Mouse (Mus musculus) brown adipose tissue, adult 24 weeks (tissue): Measurements from ENCODE around the gene Slc24a2. TPM values are rescaled to one million over a fixed set of nuclear protein-coding genes. Genes with fewer than 3 reads are reported as not detected.

Source experiments
- H3K27ac ChIP-seq: fragments of 200-500 bp; replicated peaks from 2 replicates; pipeline ENCODE4 v1.5.1; 2012; ENCODE audit warnings: low read depth, mild to moderate bottlenecking, low read length
- H3K4me1 ChIP-seq: fragments of 200-500 bp; 2 replicates; pipeline ENCODE4 v1.6.1; 2012; ENCODE audit warnings: low read length, mixed read lengths; ENCODE audit not compliant: control insufficient read depth, insufficient read depth, insufficient read length
- H3K4me3 ChIP-seq: fragments of 200-500 bp; 2 replicates; pipeline ENCODE4 v1.5.1; 2012; ENCODE audit warnings: low read depth, mild to moderate bottlenecking, low read length, moderate library complexity; ENCODE audit not compliant: insufficient read depth
- polyA plus RNA-seq: library from polyadenylated mRNA; stranded (reverse); fragments of >200 nt; gene quantifications from 2 replicates; pipeline ENCODE4 v1.2.4, GENCODE M21; 2012; ENCODE audit not compliant: missing spikeins, insufficient read depth, insufficient read length

The Slc24a2 gene
- polyA plus RNA-seq, 1 experiment, result not detected

DNA sequence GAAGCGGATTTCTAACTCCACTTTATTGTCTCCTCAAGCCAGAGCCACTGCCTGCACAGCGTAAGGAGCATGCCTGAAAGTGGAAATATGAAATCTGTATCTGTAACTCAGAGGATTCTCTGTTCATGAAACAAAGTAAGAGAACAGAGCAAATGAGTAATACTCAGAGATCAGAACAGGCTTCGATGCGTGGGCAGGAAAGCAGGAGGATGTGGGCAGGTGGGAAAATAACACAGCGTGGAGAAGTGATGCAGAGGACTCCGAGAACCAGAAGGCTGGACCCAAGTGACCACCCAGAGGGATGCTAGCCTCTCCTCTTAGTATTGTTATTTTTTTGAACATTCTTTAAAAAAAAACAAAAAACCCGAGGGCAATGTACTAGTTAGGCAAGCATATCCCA lies 78.3 kb downstream of the Slc24a2 start:
- H3K27ac ChIP-seq, result no peak overlapping the region
- H3K4me1 ChIP-seq, result peaks cover 3% of the 10 kb centered on the region; the same call in 1 of the 2 replicates
- H3K4me3 ChIP-seq, result no peak overlapping the region

DNA sequence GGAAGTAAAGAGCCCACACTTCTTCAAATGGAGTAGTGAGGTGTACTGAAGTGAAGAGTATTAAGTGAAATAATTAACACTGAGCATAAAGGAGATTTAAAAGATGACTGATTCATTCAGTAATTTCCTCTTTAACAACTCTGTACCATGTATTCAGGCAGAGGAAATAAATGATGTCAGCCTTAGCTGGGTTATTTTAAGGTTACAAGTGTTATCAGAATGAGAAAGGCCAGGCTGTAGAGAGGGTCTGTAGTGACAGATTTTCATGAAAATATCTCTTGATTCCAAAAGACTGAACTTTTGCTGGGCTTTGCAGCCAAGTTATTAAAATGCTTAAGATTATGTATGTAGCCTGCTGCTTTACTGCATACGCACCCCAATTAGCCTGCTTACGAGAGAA lies 80.7 kb downstream of the Slc24a2 start:
- Histone ChIP-seq H3K4me1 (peaks cover 4% of the 10 kb centered on the region; the same call in 1 of the 2 replicates), H3K27ac (no peak overlapping the region), H3K4me3 (no peak overlapping the region)

DNA sequence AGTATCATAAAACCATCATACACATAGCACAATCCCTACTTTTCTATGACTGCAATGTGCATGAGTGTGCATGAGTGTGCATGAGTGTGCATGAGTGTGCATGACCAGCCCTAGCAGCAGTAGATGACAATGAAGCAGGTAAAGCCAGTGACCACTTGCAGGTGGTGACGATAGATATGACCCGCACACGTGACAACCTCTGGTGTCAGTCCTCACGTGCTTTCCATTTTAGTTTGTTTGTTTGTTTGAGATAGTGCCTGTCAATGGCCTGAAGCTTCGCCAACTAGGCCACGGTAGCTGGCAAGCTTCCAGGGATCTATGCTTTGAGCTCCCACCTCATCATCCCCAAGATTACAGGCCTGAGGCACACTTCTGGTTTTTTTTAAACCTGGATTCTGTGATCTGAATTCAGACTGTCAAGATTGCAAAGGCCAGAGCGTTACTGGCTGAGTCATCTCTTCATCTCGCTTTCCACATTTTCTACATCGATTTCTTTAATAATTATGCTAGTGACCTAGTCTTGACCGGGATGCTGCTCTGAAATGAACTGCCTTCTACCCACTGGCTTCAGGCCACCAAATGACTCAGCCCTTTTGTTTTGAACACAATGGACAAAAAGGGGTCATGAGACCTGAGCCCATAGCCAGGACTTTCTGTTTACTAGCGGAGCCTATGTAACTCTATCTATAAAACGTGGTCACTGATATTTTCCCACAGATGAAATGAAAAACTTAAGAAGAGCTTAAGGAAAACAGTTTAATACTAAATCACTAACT lies 88.5 kb downstream of the Slc24a2 start:
- Histone ChIP-seq H3K4me1 (peaks cover 10% of the 10 kb centered on the region; the same call in 1 of the 2 replicates), H3K27ac (0 out of 2 replicates have a peak overlapping the region, but pooled peaks have one; percentile 5), H3K4me3 (no peak overlapping the region)

DNA sequence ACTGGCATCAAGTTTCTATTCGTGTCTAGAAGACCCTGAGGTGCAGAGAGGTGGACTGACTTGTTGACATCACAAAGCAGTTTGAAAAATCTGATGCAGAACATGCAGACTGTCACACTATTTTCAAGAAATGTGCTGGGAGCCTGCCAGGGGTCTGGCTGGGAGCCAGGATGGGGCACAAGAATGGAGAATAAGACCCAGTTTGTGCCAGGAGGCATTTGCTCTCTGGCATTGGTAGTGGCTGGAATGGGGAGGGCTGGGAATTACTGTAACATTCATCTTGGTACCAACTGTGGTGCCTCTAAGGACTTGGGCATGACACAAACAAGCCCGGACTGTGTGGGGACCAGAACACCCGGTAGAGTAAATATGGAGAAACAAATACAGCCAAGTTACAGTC lies 89.4 kb downstream of the Slc24a2 start:
- no peak overlapping the region for H3K27ac ChIP-seq
- H3K4me3 ChIP-seq, result no peak overlapping the region
- peaks cover 9% of the 10 kb centered on the region; the same call in 1 of the 2 replicates for H3K4me1 ChIP-seq

DNA sequence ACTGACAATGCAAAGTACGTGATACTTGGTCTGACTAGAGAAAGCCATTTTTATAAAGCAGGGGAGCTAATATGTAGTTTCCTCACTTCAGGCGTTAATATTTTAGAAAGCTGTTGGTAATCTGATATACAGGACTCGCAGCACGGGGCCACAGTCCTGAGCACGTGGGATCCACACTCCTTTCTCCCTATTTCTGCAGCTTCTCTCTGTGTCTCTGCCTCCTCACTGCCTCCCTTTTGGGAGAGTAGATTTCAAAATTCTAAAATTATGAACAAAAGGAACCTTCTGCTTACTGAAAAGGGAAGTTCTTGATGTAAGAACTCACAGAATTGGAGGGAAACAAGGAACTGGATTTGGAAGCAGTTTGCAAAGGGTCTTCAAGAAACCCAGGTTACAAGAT lies 97.8 kb downstream of the Slc24a2 start:
- no peaks in the 10 kb centered on the region for H3K4me1 ChIP-seq
- no peak overlapping the region for H3K4me3 ChIP-seq
- H3K27ac ChIP-seq, result no peak overlapping the region

DNA sequence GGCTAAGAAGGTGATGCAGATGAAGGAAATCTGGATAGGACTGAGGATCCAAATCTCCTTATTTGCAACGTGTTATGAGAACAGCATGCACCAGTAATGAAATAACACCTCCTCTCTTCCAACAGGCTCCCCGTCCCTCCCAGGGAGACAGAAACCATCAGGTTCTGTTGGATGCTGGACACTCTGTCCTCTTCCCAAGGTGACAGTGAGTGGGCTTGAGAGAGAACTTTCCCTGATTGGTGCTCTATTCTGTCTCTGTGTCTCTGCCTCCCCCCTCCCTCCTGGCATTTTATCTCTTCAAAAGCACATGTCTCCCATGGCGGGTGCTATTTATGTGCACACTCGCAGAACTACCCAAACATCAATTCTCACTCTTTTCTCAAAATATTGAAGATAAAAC lies 103.5 kb downstream of the Slc24a2 start:
- H3K27ac ChIP-seq, result no peak overlapping the region
- no peak overlapping the region for H3K4me3 ChIP-seq
- H3K4me1 ChIP-seq, result no peaks in the 10 kb centered on the region

DNA sequence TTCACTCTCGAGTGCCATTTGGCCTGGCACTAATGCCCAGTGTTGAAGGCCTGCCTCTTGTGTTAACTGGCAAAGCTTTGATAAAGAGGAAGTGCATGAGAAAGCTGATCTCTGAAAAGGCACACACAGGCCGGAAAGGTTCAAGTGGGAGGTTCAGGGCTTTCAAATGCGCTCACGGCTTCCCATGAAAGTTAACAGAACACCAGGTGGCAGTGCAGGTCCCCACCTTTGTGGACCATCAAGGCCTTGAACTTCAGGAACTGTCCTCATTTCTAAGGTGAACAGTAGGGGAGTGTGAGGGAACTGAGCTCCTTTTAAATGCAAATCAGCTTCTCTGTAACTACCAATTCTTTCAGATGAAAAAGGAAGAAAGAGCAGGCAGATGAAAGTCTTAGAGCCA lies 110.5 kb downstream of the Slc24a2 start:
- H3K4me3 ChIP-seq, result no peak overlapping the region
- no peaks in the 10 kb centered on the region for H3K4me1 ChIP-seq

DNA sequence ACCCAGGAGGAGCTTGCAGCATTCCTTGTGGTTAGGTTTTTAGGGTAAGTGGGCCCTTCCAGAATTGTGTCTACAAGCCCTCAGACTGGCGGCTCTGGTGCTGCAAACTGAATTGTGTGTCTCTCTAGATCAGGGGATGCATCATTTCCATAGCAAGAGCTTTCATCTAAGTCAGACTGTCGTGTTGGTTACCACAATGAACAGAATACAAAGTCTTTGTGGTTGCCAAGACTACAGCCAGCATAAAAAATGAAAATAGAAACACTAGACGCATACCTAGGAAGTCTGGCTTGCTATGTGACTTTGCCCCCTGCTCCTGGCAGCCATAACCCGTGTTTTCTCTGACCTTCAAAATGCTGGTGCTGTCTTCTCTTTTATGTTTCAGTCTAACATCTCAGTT lies 114.6 kb downstream of the Slc24a2 start:
- no peak overlapping the region for H3K4me3 ChIP-seq
- H3K27ac ChIP-seq, result no peak overlapping the region
- no peaks in the 10 kb centered on the region for H3K4me1 ChIP-seq

More for the DNA sequence above, 110.5 kb downstream of the Slc24a2 start:
- H3K27ac ChIP-seq, result no peak overlapping the region

DNA sequence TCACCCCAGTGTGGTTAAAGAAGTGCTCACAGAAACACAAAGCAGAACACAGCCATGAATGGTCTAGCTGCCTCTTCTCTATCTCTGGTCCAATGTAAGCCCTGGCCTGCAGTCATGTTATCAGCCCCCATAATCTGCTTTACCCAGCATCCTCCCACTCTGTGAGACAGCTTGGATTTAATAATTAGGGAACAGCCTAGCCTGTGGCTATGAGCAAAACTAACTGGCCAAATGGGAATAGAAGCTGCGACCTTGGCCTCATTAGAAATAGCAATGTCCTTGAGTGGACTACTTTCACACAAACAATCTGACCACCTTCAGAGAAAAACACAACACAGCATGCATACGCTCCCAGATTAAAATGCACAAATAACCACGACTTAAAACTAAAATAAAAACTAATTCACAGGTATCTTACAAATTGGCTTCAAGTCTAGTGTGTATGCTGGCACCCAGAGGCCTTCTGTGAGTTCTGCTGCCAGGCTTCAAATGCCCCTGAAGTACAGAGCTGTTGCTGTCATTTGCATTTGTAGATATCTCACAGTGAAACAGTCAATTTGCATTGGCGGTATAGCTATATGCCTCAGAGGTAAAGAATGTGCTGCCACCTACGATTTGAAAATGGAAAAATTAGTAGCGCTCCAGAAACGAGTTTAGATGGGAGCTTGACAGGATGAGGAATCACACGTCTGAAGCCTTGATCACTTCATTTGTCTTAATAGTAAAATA lies 120.8 kb downstream of the Slc24a2 start:
- no peaks in the 10 kb centered on the region for H3K4me1 ChIP-seq
- no peak overlapping the region for H3K4me3 ChIP-seq
- no peak overlapping the region for H3K27ac ChIP-seq

DNA sequence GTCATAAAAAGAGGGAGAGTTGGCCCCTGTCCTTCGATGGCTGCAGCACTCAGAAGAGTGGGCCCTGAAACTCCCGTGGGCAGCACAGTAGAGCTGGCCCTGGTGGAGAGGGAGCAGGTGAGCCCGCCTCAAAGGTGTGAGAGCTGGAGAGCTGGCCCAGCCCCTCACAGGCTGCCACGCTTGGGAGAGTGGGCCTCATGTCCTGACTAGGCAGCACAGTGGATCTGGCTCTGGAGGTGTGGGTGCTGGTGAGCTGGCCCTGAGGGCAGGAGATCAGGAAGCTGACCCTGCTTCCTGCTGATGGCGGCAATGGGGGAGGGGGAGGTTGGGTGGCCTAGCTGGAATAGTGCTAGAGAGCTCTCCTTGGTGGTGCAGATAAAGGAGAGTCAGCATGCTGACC lies 129.3 kb downstream of the Slc24a2 start:
- H3K4me3 ChIP-seq, result no peak overlapping the region
- no peak overlapping the region for H3K27ac ChIP-seq
- no peaks in the 10 kb centered on the region for H3K4me1 ChIP-seq

DNA sequence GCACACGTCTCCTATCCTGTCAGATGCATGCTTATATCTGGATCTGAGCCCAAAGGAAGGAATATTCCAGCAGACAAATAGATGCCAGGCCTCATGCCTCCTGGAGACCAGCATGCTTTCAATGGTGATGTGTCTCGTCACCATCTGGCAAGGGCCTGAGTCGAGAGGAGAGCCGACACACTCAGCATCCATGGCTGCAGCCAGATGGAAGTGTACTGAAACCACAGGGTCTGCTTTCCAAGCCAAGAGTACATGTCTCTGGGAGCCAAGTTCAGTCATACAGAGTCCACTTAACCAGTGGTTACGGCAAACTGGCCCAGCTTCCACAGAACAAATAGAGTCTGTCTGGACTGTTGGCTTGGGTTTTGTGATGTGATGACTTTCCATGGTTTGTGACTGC lies 134.1 kb downstream of the Slc24a2 start:
- no peaks in the 10 kb centered on the region for H3K4me1 ChIP-seq
- H3K4me3 ChIP-seq, result no peak overlapping the region
- H3K27ac ChIP-seq, result no peak overlapping the region

DNA sequence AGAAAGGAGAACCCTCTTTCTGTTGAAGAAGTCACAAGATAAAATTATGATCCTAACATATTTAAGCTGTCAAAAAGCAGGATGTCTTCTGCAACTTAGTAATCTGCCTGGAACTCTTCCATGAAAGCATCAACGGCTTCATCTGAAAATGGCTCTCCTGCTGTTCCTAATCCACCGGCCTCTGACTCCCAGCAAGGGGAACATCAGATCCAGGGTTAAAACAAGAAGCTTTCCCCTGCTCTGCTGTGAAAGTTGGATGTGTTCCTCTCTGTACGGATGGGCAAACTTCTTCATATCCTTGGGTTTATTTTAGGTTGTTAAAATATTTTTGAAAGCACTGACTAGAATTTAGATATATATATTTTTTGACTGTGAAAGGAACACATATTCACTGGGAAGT lies 136.7 kb downstream of the Slc24a2 start:
- Histone ChIP-seq H3K4me3 (no peak overlapping the region), H3K4me1 (no peaks in the 10 kb centered on the region), H3K27ac (no peak overlapping the region)

DNA sequence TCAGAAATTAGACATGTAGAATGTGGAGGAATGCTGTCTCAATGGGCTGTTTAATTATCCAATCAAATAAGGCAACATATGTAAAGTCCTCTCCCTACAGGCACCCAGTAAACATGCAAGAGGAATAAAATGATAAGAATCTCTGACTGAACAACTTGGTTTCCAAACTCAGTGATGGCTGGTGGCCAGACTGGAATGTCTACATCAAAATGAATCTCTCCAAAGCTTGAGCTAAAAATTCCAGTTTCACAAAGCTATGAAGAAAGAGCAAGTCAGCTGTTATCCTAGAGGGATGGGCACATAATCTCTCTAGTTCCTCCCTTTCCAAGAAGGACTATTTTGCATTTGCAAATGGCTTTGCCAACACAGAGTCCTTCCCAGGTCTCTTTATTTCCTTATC lies 139.4 kb downstream of the Slc24a2 start:
- Histone ChIP-seq H3K4me3 (no peak overlapping the region), H3K4me1 (no peaks in the 10 kb centered on the region)

DNA sequence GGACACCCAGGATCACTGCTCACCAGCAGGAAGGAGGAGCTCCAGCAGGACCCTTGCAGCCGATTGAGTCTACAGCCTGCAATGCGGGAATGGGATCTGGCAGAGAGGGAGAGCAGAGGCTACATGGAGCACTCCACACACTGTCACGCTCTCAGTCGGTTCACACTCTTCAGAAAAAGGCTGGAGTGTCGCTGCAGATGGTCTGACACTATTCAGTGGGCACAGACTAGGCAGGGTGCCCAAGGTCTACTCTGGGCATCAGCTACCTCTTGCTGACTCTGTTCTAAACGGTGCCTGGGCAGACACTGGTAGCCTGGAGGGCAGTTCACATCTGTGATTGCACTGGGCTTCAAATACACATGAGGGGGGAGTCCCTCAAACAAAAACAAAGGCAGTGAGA lies 141.6 kb downstream of the Slc24a2 start:
- Histone ChIP-seq H3K4me1 (no peaks in the 10 kb centered on the region), H3K27ac (no peak overlapping the region), H3K4me3 (no peak overlapping the region)

More for the DNA sequence above, 139.4 kb downstream of the Slc24a2 start:
- no peak overlapping the region for H3K27ac ChIP-seq

DNA sequence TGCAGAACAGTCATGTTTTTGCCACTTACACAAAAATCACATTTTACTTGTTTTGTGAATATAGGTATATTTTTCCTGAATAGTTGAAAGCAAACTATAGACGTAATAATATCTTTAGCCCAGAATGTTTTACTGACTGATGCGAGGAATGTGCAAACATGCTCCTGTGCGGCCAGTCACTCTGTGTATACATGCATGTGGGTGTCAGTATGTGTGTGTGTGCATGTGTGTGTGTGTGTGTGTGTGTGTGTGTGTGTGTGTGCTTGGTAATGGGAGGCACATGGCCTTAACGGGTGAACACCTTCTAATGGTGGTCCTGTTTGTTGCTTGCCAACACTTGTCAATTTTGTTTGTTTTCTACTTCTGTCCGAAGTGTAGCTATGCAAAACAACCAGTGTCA lies 142.7 kb downstream of the Slc24a2 start:
- no peak overlapping the region for H3K27ac ChIP-seq
- H3K4me3 ChIP-seq, result no peak overlapping the region
- H3K4me1 ChIP-seq, result no peaks in the 10 kb centered on the region
